Mouse (Mus musculus): ENCODE measurements at regions not wholly inside any gene's neighbourhood (a gene's known extent, or its start where the extent isn't known, plus 50 kb on each side); places are given as distances from the start of the nearest gene placed in this dataset.

DNA sequence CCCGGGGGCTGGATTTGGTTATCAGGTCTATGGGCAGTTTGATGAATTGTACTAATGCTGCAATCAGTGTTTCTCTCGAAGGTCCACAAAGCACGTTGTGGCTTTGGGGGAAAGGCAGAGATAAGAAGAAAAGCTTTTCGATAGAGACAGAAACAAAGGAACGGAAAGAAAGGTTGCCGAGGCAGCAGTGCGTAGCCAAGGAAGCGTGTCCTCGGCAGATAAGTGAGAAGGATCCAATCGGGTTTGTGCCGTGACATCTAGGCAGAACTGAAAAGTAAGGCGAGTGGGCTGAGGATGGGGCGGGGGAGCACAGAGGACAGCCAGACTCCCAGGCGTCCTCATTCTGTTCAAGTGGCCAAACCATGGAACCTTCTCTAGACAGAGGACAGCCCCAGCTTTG, 77.4 kb downstream of the Dad1 start:
- Histone ChIP-seq H3K9ac (ENCODE audit: low read depth, low read length) (no peak overlapping the region), H3K4me1 (replicated peaks; ENCODE audit: insufficient read depth, low read length) (no peaks in the 10 kb centered on the region), H3K4me3 (replicated peaks; ENCODE audit: low read depth, low read length) (no peak overlapping the region), H3K27me3 (ENCODE audit: insufficient read depth, low read length) (no peaks in the 10 kb centered on the region), H3K4me2 (ENCODE audit: low read length) (no peak overlapping the region), H3K9me3 (replicated peaks; ENCODE audit: low read length) (no peaks in the 10 kb centered on the region), H3K27ac (no peak overlapping the region), H3K36me3 (ENCODE audit: insufficient read depth, low read length) (no peaks in the 10 kb centered on the region)
- 76% methylated on average over 14 of the region's 14 CpGs for WGBS
- no peak for DNase-seq (ENCODE audit: low spot score)
- no peak for ATAC-seq (replicated peaks; ENCODE audit: low FRiP score, low read depth)
- TF ChIP-seq CTCF (IDR thresholded peaks at IDR 0.05; ENCODE audit: low read depth), result no peak

DNA sequence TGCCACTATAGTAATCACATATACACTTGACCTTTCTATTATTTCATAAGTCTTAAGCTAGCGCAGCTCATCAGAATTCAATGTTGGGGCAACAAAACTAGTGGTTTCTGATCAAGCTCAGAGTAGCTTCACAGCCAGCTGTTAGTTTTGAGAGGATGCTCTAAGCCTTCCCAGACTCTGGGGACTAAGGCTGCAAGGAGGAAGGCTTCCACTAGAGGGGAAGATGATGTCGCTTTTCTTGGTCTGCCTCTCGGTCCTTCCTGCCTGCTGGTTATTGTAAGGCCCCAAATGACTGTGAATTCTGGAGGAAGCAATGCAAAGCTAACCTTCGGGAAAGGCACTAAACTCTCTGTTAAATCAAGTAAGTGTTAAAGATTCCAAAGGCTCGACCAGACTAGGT, 78.4 kb downstream of the Dad1 start:
- Histone ChIP-seq H3K9me3 (replicated peaks; ENCODE audit: low read length) (no peaks in the 10 kb centered on the region), H3K4me1 (replicated peaks; ENCODE audit: insufficient read depth, low read length) (no peaks in the 10 kb centered on the region), H3K4me2 (ENCODE audit: low read length) (no peak overlapping the region), H3K36me3 (ENCODE audit: insufficient read depth, low read length) (no peaks in the 10 kb centered on the region), H3K9ac (ENCODE audit: low read depth, low read length) (no peak overlapping the region), H3K27me3 (ENCODE audit: insufficient read depth, low read length) (no peaks in the 10 kb centered on the region), H3K4me3 (replicated peaks; ENCODE audit: low read depth, low read length) (no peak overlapping the region), H3K27ac (no peak overlapping the region)
- DNase-seq (ENCODE audit: low spot score), result peak; percentile 16
- ATAC-seq (replicated peaks; ENCODE audit: low FRiP score, low read depth), result no peak
- WGBS, result 70% methylated on average over 5 of the region's 5 CpGs
- TF ChIP-seq CTCF (IDR thresholded peaks at IDR 0.05; ENCODE audit: low read depth), result peak; percentile 7; the same call in 1 of the 2 replicates

DNA sequence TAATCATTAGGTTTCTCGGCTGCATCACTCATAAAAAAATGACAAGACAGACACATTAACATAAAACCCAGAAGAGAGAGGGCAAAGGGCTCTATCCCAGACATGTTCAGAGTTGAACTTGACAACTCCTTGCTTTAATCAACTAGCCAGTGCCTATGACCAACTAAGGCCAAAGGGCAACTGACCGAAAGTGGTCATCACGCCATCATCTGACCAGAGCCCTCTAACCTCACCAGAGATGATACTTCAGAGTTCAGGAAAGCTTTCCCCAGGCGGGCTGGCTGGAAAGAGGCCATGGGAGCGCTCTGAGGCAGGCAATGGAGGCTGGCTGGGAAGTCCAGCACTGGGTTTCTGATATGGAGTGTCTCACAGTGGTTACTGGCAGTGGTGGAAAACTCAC, 80.6 kb downstream of the Dad1 start:
- no peaks in the 10 kb centered on the region for H3K27me3 ChIP-seq (ENCODE audit: insufficient read depth, low read length)
- TF ChIP-seq CTCF (IDR thresholded peaks at IDR 0.05; ENCODE audit: low read depth), result no peak
- no peak overlapping the region for H3K4me3 ChIP-seq (replicated peaks; ENCODE audit: low read depth, low read length)
- no peak overlapping the region for H3K27ac ChIP-seq
- no peak overlapping the region for H3K4me2 ChIP-seq (ENCODE audit: low read length)
- ATAC-seq (replicated peaks; ENCODE audit: low FRiP score, low read depth), result peak; percentile 61; the same call in 1 of the 2 replicates
- H3K36me3 ChIP-seq (ENCODE audit: insufficient read depth, low read length), result no peaks in the 10 kb centered on the region
- no peak for DNase-seq (ENCODE audit: low spot score)
- H3K4me1 ChIP-seq (replicated peaks; ENCODE audit: insufficient read depth, low read length), result no peaks in the 10 kb centered on the region
- H3K9ac ChIP-seq (ENCODE audit: low read depth, low read length), result no peak overlapping the region
- H3K9me3 ChIP-seq (replicated peaks; ENCODE audit: low read length), result no peaks in the 10 kb centered on the region
- 84% methylated on average over 5 of the region's 5 CpGs for WGBS

DNA sequence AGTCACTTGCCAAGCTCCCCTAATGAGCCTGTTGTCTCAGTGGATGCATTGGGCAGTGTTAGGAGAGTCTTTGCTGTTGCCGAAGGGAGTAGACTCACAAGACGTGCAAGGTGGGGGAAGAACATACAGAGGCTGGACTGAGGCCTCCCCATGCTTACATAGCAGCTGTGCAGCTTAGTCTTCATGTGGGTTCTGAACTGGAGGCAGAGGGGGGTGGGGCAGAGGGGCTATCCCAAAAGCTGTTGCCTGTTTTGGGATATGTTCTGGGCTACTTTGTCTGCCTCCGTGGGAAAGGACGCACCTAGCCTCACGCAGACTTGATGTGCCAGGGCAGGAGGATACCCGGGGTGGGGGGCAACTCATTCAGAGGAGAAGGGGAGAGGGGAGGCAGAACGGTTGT, 84.7 kb downstream of the Dad1 start:
- no peak for ATAC-seq (replicated peaks; ENCODE audit: low FRiP score, low read depth)
- TF ChIP-seq CTCF (IDR thresholded peaks at IDR 0.05; ENCODE audit: low read depth), result no peak

GRCm38 (mm10) chr14:54168414-54168931, 85.4 kb downstream of the Dad1 start:
- H3K4me3 ChIP-seq (replicated peaks; ENCODE audit: low read depth, low read length), result no peak overlapping the region
- 85% methylated on average over 4 of the region's 4 CpGs for WGBS
- no peak overlapping the region for H3K4me2 ChIP-seq (ENCODE audit: low read length)
- ATAC-seq (replicated peaks; ENCODE audit: low FRiP score, low read depth) (no peak), DNase-seq (ENCODE audit: low spot score) (no peak)
- no peak overlapping the region for H3K9ac ChIP-seq (ENCODE audit: low read depth, low read length)
- no peaks in the 10 kb centered on the region for H3K27me3 ChIP-seq (ENCODE audit: insufficient read depth, low read length)
- no peaks in the 10 kb centered on the region for H3K9me3 ChIP-seq (replicated peaks; ENCODE audit: low read length)
- no peak overlapping the region for H3K27ac ChIP-seq
- TF ChIP-seq CTCF (IDR thresholded peaks at IDR 0.05; ENCODE audit: low read depth), result 0 out of 2 replicates have a peak, but pooled peaks have one; percentile 3
- H3K36me3 ChIP-seq (ENCODE audit: insufficient read depth, low read length), result no peaks in the 10 kb centered on the region
- H3K4me1 ChIP-seq (replicated peaks; ENCODE audit: insufficient read depth, low read length), result no peaks in the 10 kb centered on the region

More for the DNA sequence above, 84.7 kb downstream of the Dad1 start:
- Histone ChIP-seq H3K4me1 (replicated peaks; ENCODE audit: insufficient read depth, low read length) (no peaks in the 10 kb centered on the region), H3K9ac (ENCODE audit: low read depth, low read length) (no peak overlapping the region), H3K36me3 (ENCODE audit: insufficient read depth, low read length) (no peaks in the 10 kb centered on the region), H3K4me2 (ENCODE audit: low read length) (no peak overlapping the region), H3K4me3 (replicated peaks; ENCODE audit: low read depth, low read length) (no peak overlapping the region), H3K9me3 (replicated peaks; ENCODE audit: low read length) (no peaks in the 10 kb centered on the region), H3K27ac (no peak overlapping the region), H3K27me3 (ENCODE audit: insufficient read depth, low read length) (no peaks in the 10 kb centered on the region)
- whole genome bisulfite sequencing, result 86% methylated on average over 7 of the region's 7 CpGs
- no peak for DNase-seq (ENCODE audit: low spot score)

- Histone ChIP-seq H3K4me1 (replicated peaks; ENCODE audit: insufficient read depth, low read length) (no peaks in the 10 kb centered on the region), H3K4me2 (ENCODE audit: low read length) (no peak overlapping the region), H3K36me3 (ENCODE audit: insufficient read depth, low read length) (no peaks in the 10 kb centered on the region), H3K27me3 (ENCODE audit: insufficient read depth, low read length) (no peaks in the 10 kb centered on the region), H3K9me3 (replicated peaks; ENCODE audit: low read length) (no peaks in the 10 kb centered on the region), H3K27ac (no peak overlapping the region), H3K9ac (ENCODE audit: low read depth, low read length) (no peak overlapping the region), H3K4me3 (replicated peaks; ENCODE audit: low read depth, low read length) (no peak overlapping the region)
- TF ChIP-seq CTCF (IDR thresholded peaks at IDR 0.05; ENCODE audit: low read depth), result no peak
- ATAC-seq (replicated peaks; ENCODE audit: low FRiP score, low read depth) (no peak), DNase-seq (ENCODE audit: low spot score) (peak; percentile 40)
- WGBS, result 35% methylated on average over 3 of the region's 3 CpGs
Observed at GRCm38 (mm10) chr14:54166057-54166456, 87.8 kb downstream of the Dad1 start.

- no peak overlapping the region for H3K4me2 ChIP-seq (ENCODE audit: low read length)
- H3K27me3 ChIP-seq (ENCODE audit: insufficient read depth, low read length), result no peaks in the 10 kb centered on the region
- H3K4me1 ChIP-seq (replicated peaks; ENCODE audit: insufficient read depth, low read length), result no peaks in the 10 kb centered on the region
- no peak overlapping the region for H3K4me3 ChIP-seq (replicated peaks; ENCODE audit: low read depth, low read length)
- H3K27ac ChIP-seq, result no peak overlapping the region
- DNase-seq (ENCODE audit: low spot score) (no peak), ATAC-seq (replicated peaks; ENCODE audit: low FRiP score, low read depth) (no peak)
- H3K9me3 ChIP-seq (replicated peaks; ENCODE audit: low read length), result no peaks in the 10 kb centered on the region
- H3K36me3 ChIP-seq (ENCODE audit: insufficient read depth, low read length), result no peaks in the 10 kb centered on the region
- H3K9ac ChIP-seq (ENCODE audit: low read depth, low read length), result no peak overlapping the region
- 77% methylated on average over 9 of the region's 9 CpGs for WGBS
- TF ChIP-seq CTCF (IDR thresholded peaks at IDR 0.05; ENCODE audit: low read depth), result no peak
Observed at GRCm38 (mm10) chr14:54164874-54165273, 89.0 kb downstream of the Dad1 start.

Measured in kidney, postnatal 0 days (tissue).